Mouse (Mus musculus): ENCODE data around the gene Sco1. TPM values are rescaled to one million over a fixed set of nuclear protein-coding genes. Genes with fewer than 3 reads are reported as not detected.

Sco1 gene
- total and polyA plus RNA-seq, 3 experiments, result 15.4 to 32.7 (median 20.4) TPM

DNA sequence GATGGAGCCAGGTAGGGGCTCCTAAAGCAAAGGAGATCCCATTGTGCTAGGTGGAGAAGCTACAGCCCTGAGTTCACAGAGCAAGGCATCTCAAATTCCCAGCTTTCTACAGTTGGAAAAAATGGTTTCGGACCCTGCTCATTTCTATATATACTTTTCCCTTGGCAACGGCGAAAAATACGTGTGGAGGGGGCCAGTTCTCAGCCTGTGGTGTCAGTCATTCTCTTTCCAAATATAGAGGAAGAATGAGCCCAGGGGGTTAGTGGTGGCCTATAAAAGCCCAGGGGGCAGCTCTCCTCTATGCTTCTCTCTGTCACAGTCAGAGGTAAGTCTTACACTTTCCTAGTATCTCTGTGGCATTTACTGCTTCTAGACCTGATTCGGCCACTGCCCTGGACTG is 25.5 kb downstream of the Sco1 start, which contains the start of gene Myh3:
Myh3 (plus strand) TSS at position 301 of the 400 bp plus-strand sequence.
- H3K4me1 ChIP-seq (ENCODE audit: control insufficient read depth in 1 of 2, insufficient read depth in 2 of 2), result peaks cover 11 to 25% of the 10 kb centered on the region in 2 experiments
- no peak within 1 kb of the TSS for H3K9ac ChIP-seq (ENCODE audit: insufficient read depth, low read depth)
- in situ Hi-C loops (cut with MboI; ENCODE audit: low pct_ligation_motif_present, low pct_unique_long_range_greater_than_20kb, low sequenced_read_pairs) (loop anchor here (5.0 kb wide), 1 partner anchor 171 kb away; no protein-coding TSS in a partner anchor), dilution Hi-C loops (cut with MboI; ENCODE audit: extremely low pct_ligation_motif_present, extremely low pct_unique_long_range_greater_than_20kb, low sequenced_read_pairs) (no loop called here)
- H3K9me3 ChIP-seq (replicated peaks; ENCODE audit: low read length), result no peaks in the 10 kb centered on the region
- TF ChIP-seq GABPA (IDR thresholded peaks at IDR 0.05; ENCODE audit: insufficient replicate concordance, low read depth, low read length), result no peak
- no peak for TF ChIP-seq KAT2A (IDR thresholded peaks at IDR 0.05; ENCODE audit: insufficient replicate concordance, low read length)
- TF ChIP-seq SMC3 (IDR thresholded peaks at IDR 0.05; ENCODE audit: low read depth, low read length), result no peak
- no peak for TF ChIP-seq MYC (IDR thresholded peaks at IDR 0.05; ENCODE audit: low read depth, low read length)
- TF ChIP-seq ZMIZ1 (IDR thresholded peaks at IDR 0.05; ENCODE audit: low read depth, low read length), result no peak
- TF ChIP-seq ZC3H11A (IDR thresholded peaks at IDR 0.05; ENCODE audit: low read depth, low read length), result no peak
- TF ChIP-seq CHD2 (IDR thresholded peaks at IDR 0.05; ENCODE audit: low read length), result no peak
- no peak for TF ChIP-seq RAD21 (IDR thresholded peaks at IDR 0.05; ENCODE audit: low read depth, low read length)
- no peak within 1 kb of the TSS for H3K4me2 ChIP-seq (ENCODE audit: insufficient read depth, low read depth, poor library complexity, severe bottlenecking)
- H3K27me3 ChIP-seq (replicated peaks), result peaks cover 37% of the 10 kb centered on the region
- no peaks in the 10 kb centered on the region for H3K36me3 ChIP-seq (replicated peaks in 1 of 2; ENCODE audit: control insufficient read depth in 1 of 2, insufficient read depth in 1 of 2, low read length in 1 of 2)
- H3K27ac ChIP-seq (ENCODE audit: insufficient read depth, low read depth), result no peak within 1 kb of the TSS
- H3K79me2 ChIP-seq (replicated peaks; ENCODE audit: control insufficient read depth, extremely low read depth, insufficient read depth, poor library complexity, severe bottlenecking), result no peaks in the 10 kb centered on the region
- no peak within 1 kb of the TSS for H3K4me3 ChIP-seq (replicated peaks in 1 of 3; ENCODE audit: low read depth in 2 of 3, low read length in 2 of 3, poor library complexity in 1 of 3)
- DNase-seq (ENCODE audit: extremely low read depth), result no peak

DNA sequence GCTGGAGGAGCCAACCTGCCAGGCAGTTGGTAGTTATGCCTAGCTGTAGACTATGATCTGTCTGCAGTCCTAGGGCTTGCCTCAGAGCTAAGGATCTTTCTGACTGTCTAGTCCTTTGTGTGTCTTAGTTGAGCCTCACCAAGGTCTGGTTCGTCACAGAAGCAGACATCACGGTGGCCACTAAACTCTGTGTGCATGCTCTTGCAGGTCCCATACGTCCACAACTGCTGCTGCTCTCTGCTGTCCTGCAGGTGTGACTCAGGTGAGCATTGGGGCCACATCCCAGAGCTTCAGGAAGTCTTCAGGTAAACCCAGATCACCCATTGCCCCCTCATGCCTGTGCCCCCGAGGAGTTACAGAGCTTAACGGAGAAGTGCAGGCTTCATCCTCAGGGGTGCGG is 26.4 kb downstream of the Sco1 start:
- H3K4me1 ChIP-seq (ENCODE audit: control insufficient read depth in 1 of 2, insufficient read depth in 2 of 2), result peaks cover 11 to 27% of the 10 kb centered on the region in 2 experiments
- no peaks in the 10 kb centered on the region for H3K9me3 ChIP-seq (replicated peaks; ENCODE audit: low read length)
- H3K27me3 ChIP-seq (replicated peaks), result peaks cover 45% of the 10 kb centered on the region
- no peak overlapping the region for H3K4me2 ChIP-seq (ENCODE audit: insufficient read depth, low read depth, poor library complexity, severe bottlenecking)
- DNase-seq (ENCODE audit: extremely low read depth), result no peak
- H3K79me2 ChIP-seq (replicated peaks; ENCODE audit: control insufficient read depth, extremely low read depth, insufficient read depth, poor library complexity, severe bottlenecking), result no peaks in the 10 kb centered on the region
- H3K27ac ChIP-seq (ENCODE audit: insufficient read depth, low read depth), result no peak overlapping the region
- H3K4me3 ChIP-seq (replicated peaks in 1 of 3; ENCODE audit: low read depth in 2 of 3, low read length in 2 of 3, poor library complexity in 1 of 3), result no peak overlapping the region
- H3K9ac ChIP-seq (ENCODE audit: insufficient read depth, low read depth), result no peak overlapping the region
- dilution Hi-C loops (cut with MboI; ENCODE audit: extremely low pct_ligation_motif_present, extremely low pct_unique_long_range_greater_than_20kb, low sequenced_read_pairs), result no loop called here
- TF ChIP-seq EP300 (IDR thresholded peaks at IDR 0.05; ENCODE audit: low read length) (no peak), JUND (conservative IDR thresholded peaks at IDR 0.05; ENCODE audit: low read depth, low read length) (no peak), ZKSCAN1 (IDR thresholded peaks at IDR 0.05; ENCODE audit: borderline replicate concordance, low read depth, low read length) (no peak), IRF4 (IDR thresholded peaks at IDR 0.05; ENCODE audit: low read depth, low read length) (no peak), BHLHE40 (IDR thresholded peaks at IDR 0.05; ENCODE audit: low read depth, low read length) (no peak), MEF2A (IDR thresholded peaks at IDR 0.05; ENCODE audit: borderline replicate concordance, low read depth, low read length) (no peak), E2F4 (IDR thresholded peaks at IDR 0.05; ENCODE audit: insufficient replicate concordance, low read depth, low read length) (no peak)
- no peaks in the 10 kb centered on the region for H3K36me3 ChIP-seq (replicated peaks in 1 of 2; ENCODE audit: control insufficient read depth in 1 of 2, insufficient read depth in 1 of 2, low read length in 1 of 2)
- in situ Hi-C loops (cut with MboI; ENCODE audit: low pct_ligation_motif_present, low pct_unique_long_range_greater_than_20kb, low sequenced_read_pairs), result loop anchor here (5.0 kb wide), 1 partner anchor 172 kb away; no protein-coding TSS in a partner anchor
